27 mouse cellular contexts compared by ENCODE assay signal in the genomic region with DNA sequence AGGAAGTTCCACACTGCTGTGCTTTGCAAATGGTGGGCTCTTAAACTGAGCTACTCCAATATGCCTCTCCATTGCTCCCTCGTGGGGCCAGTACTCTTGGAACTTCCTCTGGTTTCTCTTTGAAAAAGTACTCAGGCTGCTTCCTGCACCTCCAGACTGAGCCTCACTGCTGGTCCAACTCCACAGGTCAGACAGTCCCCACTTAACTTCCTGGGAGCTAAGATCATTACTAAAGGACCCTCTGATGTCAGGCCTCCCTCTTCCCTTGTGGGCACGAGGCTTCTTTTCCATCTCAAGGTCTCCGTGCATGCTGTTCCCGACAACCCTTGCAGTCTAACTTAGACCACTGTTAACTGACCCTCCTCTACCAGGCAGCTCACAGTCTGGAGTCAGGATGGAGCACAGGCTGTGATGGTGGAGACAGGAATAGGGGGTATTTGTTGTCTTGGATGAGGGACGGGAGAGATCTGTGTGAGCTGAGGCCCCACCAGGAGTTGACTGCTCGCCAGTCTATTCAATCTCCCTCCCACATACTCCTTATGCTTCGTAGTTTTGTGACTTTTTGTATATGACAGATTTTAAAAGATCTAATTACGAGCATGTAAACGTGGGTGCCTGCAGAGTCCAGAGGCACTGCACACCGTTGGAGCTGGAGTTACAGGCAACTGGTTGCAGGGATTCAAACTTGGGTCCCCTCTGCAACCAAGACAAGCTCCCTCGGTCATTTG. TPM values are rescaled to one million over a fixed set of nuclear protein-coding genes. Genes with fewer than 3 reads are reported as not detected.
DNase-seq lines count a peak whose midpoint lies in the region; ATAC-seq and TF ChIP-seq lines count a peak whose summit lies in the region.
"Had no signal": no experiment of that assay in that cellular context is flagged by ENCODE, and none has a peak within 500 bp of the region (broad histone marks: within the 10 kb centered on the region; RNA-seq: fewer than 3 reads in every experiment).

No protein-coding gene starts in this region.

- H3K9me3 ChIP-seq in limb, embryonic 15.5 days, result no peaks in the 10 kb centered on the region
- no peaks in the 10 kb centered on the region for H3K9me3 ChIP-seq in limb, embryonic 10.5 days (replicated peaks)
- H3K9me3 ChIP-seq in stomach, embryonic 14.5 days (ENCODE audit: control insufficient read depth, low read depth, low read length), result no peaks in the 10 kb centered on the region
- H3K9me3 ChIP-seq in stomach, postnatal 0 days (ENCODE audit: control insufficient read depth, low read length), result no peaks in the 10 kb centered on the region
- H3K9me3 ChIP-seq in stomach, embryonic 15.5 days, result no peaks in the 10 kb centered on the region
- no peaks in the 10 kb centered on the region for H3K9me3 ChIP-seq in forebrain, embryonic 12.5 days
- H3K9me3 ChIP-seq: forebrain, embryonic 10.5 days; heart, embryonic 15.5 days; hindbrain, embryonic 15.5 days; lung, embryonic 15.5 days; neural tube, embryonic 12.5 days had no signal

- TF ChIP-seq CTCF in stomach, postnatal 0 days (IDR thresholded peaks at IDR 0.05; ENCODE audit: low read depth), result no peak

- intact Hi-C loops in heart, postnatal 25 days (cut with DNase I), result no loop called here

- peaks cover 26% of the 10 kb centered on the region for H3K4me1 ChIP-seq in limb, embryonic 15.5 days
- peaks cover 23% of the 10 kb centered on the region for H3K4me1 ChIP-seq in limb, embryonic 10.5 days
- H3K4me1 ChIP-seq in stomach, embryonic 14.5 days (ENCODE audit: control insufficient read depth, insufficient read depth, low read length), result peaks cover 7% of the 10 kb centered on the region
- 0 out of 2 replicates have a peak, but pooled peaks cover 3% of the 10 kb centered on the region for H3K4me1 ChIP-seq in stomach, postnatal 0 days (replicated peaks; ENCODE audit: control insufficient read depth, insufficient read depth)
- peaks cover 31% of the 10 kb centered on the region for H3K4me1 ChIP-seq in stomach, embryonic 15.5 days
- H3K4me1 ChIP-seq in forebrain, embryonic 12.5 days, result peaks cover 19% of the 10 kb centered on the region

- H3K27ac ChIP-seq in limb, embryonic 15.5 days, result peak overlapping the region; percentile 57; the same call in 1 of the 2 replicates
- no peak overlapping the region for H3K27ac ChIP-seq in limb, embryonic 10.5 days
- H3K27ac ChIP-seq in stomach, embryonic 14.5 days (ENCODE audit: low read length), result peak overlapping the region; percentile 6; the same call in 1 of the 2 replicates
- no peak overlapping the region for H3K27ac ChIP-seq in stomach, postnatal 0 days (replicated peaks)
- H3K27ac ChIP-seq in stomach, embryonic 15.5 days, result peak overlapping the region; percentile 13; the same call in 1 of the 2 replicates
- H3K27ac ChIP-seq in forebrain, embryonic 12.5 days, result no peak overlapping the region
- H3K27ac ChIP-seq: forebrain, embryonic 10.5 days; heart, embryonic 15.5 days; hindbrain, embryonic 15.5 days; lung, embryonic 15.5 days; neural tube, embryonic 12.5 days had no signal

- no peak overlapping the region for H3K4me2 ChIP-seq in limb, embryonic 15.5 days
- H3K4me2 ChIP-seq in stomach, embryonic 14.5 days (replicated peaks; ENCODE audit: low read depth, low read length), result no peak overlapping the region
- H3K4me2 ChIP-seq in stomach, postnatal 0 days (replicated peaks; ENCODE audit: low read depth), result no peak overlapping the region
- H3K4me2 ChIP-seq in stomach, embryonic 15.5 days, result no peak overlapping the region
- H3K4me2 ChIP-seq in forebrain, embryonic 12.5 days, result no peak overlapping the region
- H3K4me2 ChIP-seq: heart, embryonic 15.5 days; hindbrain, embryonic 15.5 days; lung, embryonic 15.5 days; neural tube, embryonic 12.5 days had no signal

- ATAC-seq in limb, embryonic 15.5 days (ENCODE audit: insufficient number of reproducible peaks, low FRiP score, low TSS enrichment, low read depth), result no peak
- ATAC-seq in stomach, embryonic 14.5 days (ENCODE audit: insufficient number of reproducible peaks, insufficient read depth, low FRiP score, low read depth), result no peak
- ATAC-seq in stomach, postnatal 0 days (ENCODE audit: low FRiP score, low TSS enrichment), result no peak
- no peak for ATAC-seq in stomach, embryonic 15.5 days (ENCODE audit: insufficient read depth, low FRiP score, low read depth)
- ATAC-seq in forebrain, embryonic 12.5 days (ENCODE audit: low FRiP score), result no peak
- ATAC-seq: CD4-positive, CD25-positive, alpha-beta regulatory T cell, adult 4 months had no signal

- no peak overlapping the region for H3K4me3 ChIP-seq in limb, embryonic 15.5 days
- H3K4me3 ChIP-seq in limb, embryonic 10.5 days, result no peak overlapping the region
- H3K4me3 ChIP-seq in stomach, embryonic 14.5 days (ENCODE audit: low read depth, low read length), result no peak overlapping the region
- H3K4me3 ChIP-seq in stomach, postnatal 0 days (ENCODE audit: low read depth, low read length), result no peak overlapping the region
- H3K4me3 ChIP-seq in stomach, embryonic 15.5 days (replicated peaks), result no peak overlapping the region
- H3K4me3 ChIP-seq in forebrain, embryonic 12.5 days (replicated peaks), result no peak overlapping the region
- H3K4me3 ChIP-seq: forebrain, embryonic 10.5 days; heart, adult 2 months; heart, embryonic 15.5 days; hindbrain, embryonic 15.5 days; lung, embryonic 15.5 days; neural tube, embryonic 12.5 days had no signal

- TF ChIP-seq EP300 in stomach, postnatal 0 days (optimal IDR thresholded peaks at IDR 0.05), result no peak

- H3K9ac ChIP-seq in limb, embryonic 15.5 days, result 0 out of 2 replicates have a peak overlapping the region, but pooled peaks have one; percentile 4
- no peak overlapping the region for H3K9ac ChIP-seq in stomach, embryonic 14.5 days (replicated peaks; ENCODE audit: low read depth, low read length)
- no peak overlapping the region for H3K9ac ChIP-seq in stomach, postnatal 0 days (ENCODE audit: low read length)
- no peak overlapping the region for H3K9ac ChIP-seq in stomach, embryonic 15.5 days
- no peak overlapping the region for H3K9ac ChIP-seq in forebrain, embryonic 12.5 days
- H3K9ac ChIP-seq: heart, embryonic 15.5 days; hindbrain, embryonic 15.5 days; lung, embryonic 15.5 days; neural tube, embryonic 12.5 days had no signal

- WGBS in limb, embryonic 15.5 days, result 62% methylated on average over 11 of the region's 11 CpGs
- 91% methylated on average over 11 of the region's 11 CpGs for WGBS in limb, embryonic 10.5 days
- 70% methylated on average over 11 of the region's 11 CpGs for WGBS in stomach, embryonic 14.5 days
- 66% methylated on average over 11 of the region's 11 CpGs for WGBS in stomach, postnatal 0 days
- WGBS in stomach, embryonic 15.5 days, result 70% methylated on average over 11 of the region's 11 CpGs
- WGBS in forebrain, embryonic 12.5 days, result 89% methylated on average over 11 of the region's 11 CpGs

- no peaks in the 10 kb centered on the region for H3K27me3 ChIP-seq in limb, embryonic 15.5 days
- H3K27me3 ChIP-seq in limb, embryonic 10.5 days (ENCODE audit: low read depth, poor library complexity, severe bottlenecking), result no peaks in the 10 kb centered on the region
- no peaks in the 10 kb centered on the region for H3K27me3 ChIP-seq in stomach, embryonic 14.5 days (ENCODE audit: control insufficient read depth, insufficient read depth, low read length)
- H3K27me3 ChIP-seq in stomach, postnatal 0 days (ENCODE audit: control insufficient read depth, insufficient read depth, low read length), result no peaks in the 10 kb centered on the region
- no peaks in the 10 kb centered on the region for H3K27me3 ChIP-seq in stomach, embryonic 15.5 days (replicated peaks)
- H3K27me3 ChIP-seq in forebrain, embryonic 12.5 days, result no peaks in the 10 kb centered on the region
- H3K27me3 ChIP-seq: heart, embryonic 15.5 days; hindbrain, embryonic 15.5 days; lung, embryonic 15.5 days; neural tube, embryonic 12.5 days had no signal

- 0 out of 2 replicates have a peak, but pooled peaks cover 7% of the 10 kb centered on the region for H3K36me3 ChIP-seq in limb, embryonic 15.5 days
- peaks cover 86% of the 10 kb centered on the region for H3K36me3 ChIP-seq in limb, embryonic 10.5 days
- peaks cover 5% of the 10 kb centered on the region; the same call in 1 of the 2 replicates for H3K36me3 ChIP-seq in stomach, embryonic 14.5 days (ENCODE audit: control insufficient read depth, insufficient read depth, low read length)
- H3K36me3 ChIP-seq in stomach, postnatal 0 days (ENCODE audit: control insufficient read depth, insufficient read depth, low read length), result no peaks in the 10 kb centered on the region
- no peaks in the 10 kb centered on the region for H3K36me3 ChIP-seq in stomach, embryonic 15.5 days
- peaks cover 27% of the 10 kb centered on the region for H3K36me3 ChIP-seq in forebrain, embryonic 12.5 days (replicated peaks)
- H3K36me3 ChIP-seq: heart, embryonic 15.5 days; hindbrain, embryonic 15.5 days had no signal

- DNase-seq in heart, adult 11 months, result peak; percentile 94
- DNase-seq in heart, postnatal 25 days (ENCODE audit: low spot score), result no peak
- no peak for DNase-seq in limb, embryonic 10.5 days (ENCODE audit: low spot score)
- DNase-seq in stomach, postnatal 0 days (ENCODE audit: low spot score), result no peak
- DNase-seq: adrenal gland, postnatal 25 days; cerebellum, adult 18-20 months; cerebellum, postnatal 14 days; heart, adult 2 months; kidney, postnatal 25 days; midbrain, embryonic 14.5 days; retina, postnatal 1 day; right cerebral cortex, postnatal 25 days; spleen, adult 18-20 months had no signal

RNA-seq across cellular contexts. Expression of a gene that starts 22.6 kb away (rescaled TPM):
- total RNA-seq in heart, postnatal 25 days (2021), result 10 to 100 TPM; 65.2 to 66.1 TPM
- polyA plus RNA-seq in limb, embryonic 15.5 days (2015; fragmentation: Nextera tagmentation; extraction: Ambion mirVana), result 47.6 and 54.0 TPM in 2 replicates
- polyA plus RNA-seq in limb, embryonic 10.5 days (2016; fragmentation: Nextera tagmentation; extraction: Ambion mirVana), result 60.5 and 63.1 TPM in 2 replicates
- 55.1 and 62.4 TPM in 2 replicates for polyA plus RNA-seq in stomach, embryonic 14.5 days (2014; fragmentation: Nextera tagmentation; extraction: Ambion mirVana)
- 45.9 and 52.3 TPM in 2 replicates for polyA plus RNA-seq in stomach, postnatal 0 days (2015; fragmentation: Nextera tagmentation; extraction: Ambion mirVana)
- 48.5 and 52.2 TPM in 2 replicates for polyA plus RNA-seq in stomach, embryonic 15.5 days (2015; fragmentation: Nextera tagmentation; extraction: Ambion mirVana)
- 49.0 and 56.2 TPM in 2 replicates for polyA plus RNA-seq in forebrain, embryonic 12.5 days (2016; fragmentation: Nextera tagmentation; extraction: Ambion mirVana)

RNA-seq across cellular contexts. Expression of a gene that starts 22.7 kb away (rescaled TPM):
- 10 to 100 TPM; 83.5 to 84.3 TPM for total RNA-seq in heart, postnatal 25 days (2021)
- polyA plus RNA-seq in limb, embryonic 15.5 days (2015; fragmentation: Nextera tagmentation; extraction: Ambion mirVana), result 129 and 136 TPM in 2 replicates
- 260 and 269 TPM in 2 replicates for polyA plus RNA-seq in limb, embryonic 10.5 days (2016; fragmentation: Nextera tagmentation; extraction: Ambion mirVana)
- 185 and 198 TPM in 2 replicates for polyA plus RNA-seq in stomach, embryonic 14.5 days (2014; fragmentation: Nextera tagmentation; extraction: Ambion mirVana)
- polyA plus RNA-seq in stomach, postnatal 0 days (2015; fragmentation: Nextera tagmentation; extraction: Ambion mirVana), result 36.8 and 42.3 TPM in 2 replicates
- 107 TPM in 2 replicates for polyA plus RNA-seq in stomach, embryonic 15.5 days (2015; fragmentation: Nextera tagmentation; extraction: Ambion mirVana)
- 190 and 210 TPM in 2 replicates for polyA plus RNA-seq in forebrain, embryonic 12.5 days (2016; fragmentation: Nextera tagmentation; extraction: Ambion mirVana)

RNA-seq across cellular contexts. Expression of a gene that starts 58.9 kb away (rescaled TPM):
- total RNA-seq in heart, postnatal 25 days (2021), result not detected
- polyA plus RNA-seq in limb, embryonic 15.5 days (2015; fragmentation: Nextera tagmentation; extraction: Ambion mirVana), result 0.81 and 1.2 TPM in 2 replicates
- 0.20 and 0.40 TPM in 2 replicates for polyA plus RNA-seq in limb, embryonic 10.5 days (2016; fragmentation: Nextera tagmentation; extraction: Ambion mirVana)
- polyA plus RNA-seq in stomach, embryonic 14.5 days (2014; fragmentation: Nextera tagmentation; extraction: Ambion mirVana), result 9.4 and 11.1 TPM in 2 replicates
- 1.4 and 1.9 TPM in 2 replicates for polyA plus RNA-seq in stomach, postnatal 0 days (2015; fragmentation: Nextera tagmentation; extraction: Ambion mirVana)
- polyA plus RNA-seq in stomach, embryonic 15.5 days (2015; fragmentation: Nextera tagmentation; extraction: Ambion mirVana), result 5.1 and 5.6 TPM in 2 replicates
- polyA plus RNA-seq in forebrain, embryonic 12.5 days (2016; fragmentation: Nextera tagmentation; extraction: Ambion mirVana), result 3.7 and 4.0 TPM in 2 replicates
- total RNA-seq: gastrocnemius, adult 8-10 months; heart, adult 2 months; hematopoietic stem cell, adult 5-6 weeks; liver, adult 2 months had no signal
- polyA plus RNA-seq: CD4-positive, CD25-positive, alpha-beta regulatory T cell, adult 4 months; liver, adult 2 months; thymus, postnatal 0 days had no signal

Comparison
In these comparisons a context has a peak if more than half of its experiments do, and no peak if none do; other contexts are left out.
1. H3K27ac ChIP-seq: peak in limb, embryonic 15.5 days (single experiment), stomach, embryonic 14.5 days (single experiment) and stomach, embryonic 15.5 days (single experiment); none in limb, embryonic 10.5 days (single experiment), stomach, postnatal 0 days (single experiment) and forebrain, embryonic 12.5 days (single experiment).